Mouse (Mus musculus) cerebellum, adult 2 months (tissue): ENCODE results near the gene Upk3bl. TPM values are rescaled to one million over a fixed set of nuclear protein-coding genes. Genes with fewer than 3 reads are reported as not detected.
A peak's percentile ranks its signal among the peaks of the same experiment; 100 is the strongest.
"Not testable (repeated sequence)": the region's sequence is repeated elsewhere in the genome, so short reads cannot be mapped to it uniquely, and the experiment has no call there.

ENCODE experiments used
- DNase-seq, 2 experiments: peaks; one replicate each; pipeline ENCODE4 v3.0.0; 2021
- H3K27ac ChIP-seq: fragments of 200-500 bp; 2 replicates; pipeline ENCODE4 v1.5.1; 2012; ENCODE audit warnings: low read length, control low read depth, inconsistent platforms; ENCODE audit not compliant: insufficient read depth
- H3K27me3 ChIP-seq: fragments of 200-500 bp; 2 replicates; pipeline ENCODE4 v1.6.1; 2012; ENCODE audit warnings: inconsistent platforms, mild to moderate bottlenecking, low read length, moderate library complexity; ENCODE audit not compliant: control insufficient read depth, insufficient read depth
- H3K4me1 ChIP-seq: fragments of 200-500 bp; 2 replicates; pipeline ENCODE4 v1.6.1; 2011; ENCODE audit warnings: low read length; ENCODE audit not compliant: control insufficient read depth, insufficient read depth
- H3K4me3 ChIP-seq: fragments of 200-500 bp; replicated peaks from 2 replicates; pipeline ENCODE3; 2011; ENCODE audit warnings: mild to moderate bottlenecking, low read depth, low read length, control low read depth; ENCODE audit not compliant: insufficient read depth
- CTCF ChIP-seq: fragments of 200-500 bp; IDR thresholded peaks from 2 replicates; pipeline ENCODE4 v1.5.1; 2011; ENCODE audit warnings: low read depth, mild to moderate bottlenecking, control low read depth, low read length, moderate library complexity, borderline replicate concordance; ENCODE audit not compliant: insufficient read depth
- POLR2A ChIP-seq: fragments of 200-500 bp; IDR thresholded peaks from 2 replicates; pipeline ENCODE4 v1.6.1; 2011; ENCODE audit warnings: low read length, control low read depth, borderline replicate concordance; ENCODE audit not compliant: insufficient read depth
- WGBS: fragments of 180-500 bp; shearing (Covaris S2); methylation state at CpG from one replicate; pipeline ENCODE4 v1.1.7; 2018; 5-methylcytosine and 5-hydroxymethylcytosine counted together
- polyA plus RNA-seq: library from polyadenylated mRNA; depleted of rRNA; stranded (reverse); fragments of >200 nt; gene quantifications from 2 replicates; pipeline ENCODE4 v1.2.3, GENCODE M21; 2012

Gene Upk3bl
- polyA plus RNA-seq, 1 experiment: 1.1 TPM

DNA sequence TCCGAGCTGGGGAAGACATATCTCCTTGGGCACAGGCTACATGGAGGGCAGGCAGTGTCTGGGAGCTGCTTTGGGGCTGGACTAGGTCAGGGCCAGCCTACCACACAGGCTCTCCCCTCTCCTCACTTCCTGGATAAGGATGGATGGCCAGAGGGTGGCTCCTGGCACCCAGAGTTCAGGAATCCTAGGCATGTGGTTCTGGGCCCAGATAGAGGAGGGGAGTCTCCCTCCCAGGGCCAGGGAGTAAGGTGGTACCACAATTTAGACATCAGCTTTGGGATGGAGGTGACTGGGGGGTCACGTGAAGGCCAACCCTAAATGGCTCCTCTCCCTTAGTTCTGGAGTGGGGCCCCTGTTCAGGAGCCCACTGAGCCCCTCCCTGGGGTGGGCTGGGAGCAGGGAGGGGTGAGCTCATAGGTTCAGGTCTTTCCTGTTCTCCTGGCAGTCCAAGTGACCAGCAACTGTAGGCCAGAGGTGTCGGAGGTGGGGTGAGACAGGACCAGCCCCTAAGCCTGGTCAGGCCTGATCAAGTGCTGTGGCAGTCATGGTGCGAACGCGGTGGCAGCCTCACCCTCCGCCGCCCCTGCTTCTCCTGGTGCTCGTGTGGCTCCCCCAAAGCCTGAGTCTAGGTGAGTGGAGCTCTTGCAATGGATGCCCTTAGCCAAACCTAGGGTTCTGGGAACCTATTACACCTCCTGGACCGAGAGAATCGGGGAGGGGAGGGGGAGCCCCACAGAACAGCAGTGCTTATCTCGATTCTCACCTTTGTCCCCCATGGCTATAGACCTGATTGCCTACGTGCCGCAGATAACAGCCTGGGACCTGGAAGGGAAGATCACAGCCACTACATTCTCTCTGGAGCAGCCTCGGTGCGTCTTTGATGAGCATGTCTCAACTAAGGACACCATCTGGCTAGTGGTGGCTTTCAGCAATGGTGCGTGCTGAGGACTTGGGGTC, 15.8 kb upstream of the Upk3bl start, which contains the start of gene Upk3b:
Gene Upk3b, plus strand, starts transcription at position 239 of the 957 bp plus-strand sequence.
- no peak for DNase-seq
- no peaks in the 10 kb centered on the region for H3K4me1 ChIP-seq
- 85% methylated on average over 17 of the region's 17 CpGs for WGBS
- no peaks in the 10 kb centered on the region for H3K27me3 ChIP-seq
- H3K4me3 ChIP-seq: no peak within 1 kb of the TSS
- TF ChIP-seq CTCF: no peak
- no peak within 1 kb of the TSS for H3K27ac ChIP-seq

DNA sequence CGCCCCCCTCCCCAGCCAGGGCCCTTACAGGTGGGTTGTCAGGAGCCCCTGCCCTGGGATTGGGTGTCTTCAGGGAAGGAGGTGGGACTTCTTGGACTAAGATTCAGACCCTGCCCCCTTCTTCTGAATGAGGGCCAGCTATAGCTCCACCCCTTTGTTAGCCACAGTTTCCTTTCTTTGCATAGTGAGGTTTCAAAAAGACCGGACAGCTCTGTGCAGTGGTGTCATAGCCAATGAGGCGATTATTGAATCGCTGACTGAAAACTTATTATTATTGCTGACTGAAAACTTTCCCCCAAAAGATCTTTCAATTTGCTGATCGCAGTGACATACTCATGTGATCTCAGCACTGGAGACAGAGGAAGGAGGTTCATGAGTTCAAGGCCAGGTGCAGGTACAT, 14.1 kb upstream of the Upk3bl start:
- Histone ChIP-seq H3K27ac (no peak overlapping the region), H3K4me1 (no peaks in the 10 kb centered on the region), H3K4me3 (no peak overlapping the region), H3K27me3 (no peaks in the 10 kb centered on the region)
- DNase-seq: no peak
- no peak for TF ChIP-seq POLR2A
- TF ChIP-seq CTCF: no peak
- 51% methylated on average over 5 of the region's 5 CpGs for WGBS

DNA sequence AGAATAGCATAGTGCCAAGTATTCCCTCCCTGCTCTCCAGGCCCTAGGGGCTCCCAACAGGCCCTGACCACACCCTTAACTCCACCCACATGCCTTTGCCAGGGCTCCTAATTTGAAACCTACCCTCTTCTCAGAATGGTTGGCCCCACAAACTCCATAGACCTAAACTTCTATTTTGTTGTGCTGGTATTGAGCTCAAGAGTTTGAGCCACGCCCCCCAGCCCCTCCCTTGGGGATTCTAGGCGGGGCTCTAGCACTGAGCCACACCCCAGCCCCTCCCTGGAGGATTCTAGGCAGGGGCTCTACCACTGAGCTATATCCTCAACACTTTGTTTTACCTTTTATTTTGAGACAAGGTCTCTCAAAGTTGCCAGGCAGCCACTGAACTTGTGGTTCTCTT, 13.0 kb upstream of the Upk3bl start:
- H3K4me1 ChIP-seq: no peaks in the 10 kb centered on the region
- H3K4me3 ChIP-seq: no peak overlapping the region
- H3K27me3 ChIP-seq: no peaks in the 10 kb centered on the region
- DNase-seq: no peak
- TF ChIP-seq POLR2A (no peak), CTCF (no peak)
- no peak overlapping the region for H3K27ac ChIP-seq
- 39% methylated on average over 2 of the region's 2 CpGs for WGBS

DNA sequence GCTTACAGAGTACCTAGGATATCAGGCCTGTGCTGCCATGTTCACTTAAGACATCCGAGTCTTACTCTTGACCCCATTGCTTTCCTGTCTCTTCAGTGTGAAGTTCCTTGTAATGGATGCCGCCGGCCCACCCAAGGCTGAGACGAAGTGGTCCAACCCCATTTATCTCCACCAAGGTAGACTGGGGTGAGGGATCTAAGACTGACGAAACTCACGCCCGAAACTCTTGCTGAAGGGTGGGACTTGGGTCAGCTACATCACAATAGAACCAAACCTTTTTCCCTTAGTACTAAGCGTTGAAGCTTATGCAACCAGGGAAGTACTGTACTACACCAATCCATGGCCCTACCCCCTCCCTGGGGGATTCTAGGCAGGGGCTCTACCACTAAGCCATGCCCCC, 12.6 kb upstream of the Upk3bl start:
- WGBS: 95% methylated on average over 8 of the region's 8 CpGs

DNA sequence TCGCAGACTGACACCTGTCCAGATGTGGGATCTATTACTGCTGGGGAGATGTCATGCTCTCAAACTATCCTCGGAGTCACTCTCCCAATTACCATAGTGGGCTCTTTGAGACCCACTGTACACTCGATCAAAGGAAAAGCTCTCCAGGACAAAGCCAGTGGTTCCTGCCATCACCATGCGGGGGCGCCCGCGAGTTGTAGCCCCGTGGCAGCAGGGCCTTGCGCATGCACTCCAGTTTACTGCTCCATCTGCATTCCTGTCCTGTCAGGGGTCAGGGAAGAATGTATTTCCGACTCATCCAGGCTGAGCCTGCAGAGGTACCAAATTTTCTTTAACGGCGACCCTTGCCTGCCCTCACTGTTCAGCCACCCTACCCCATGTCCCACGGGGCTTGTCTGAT, 9.4 kb upstream of the Upk3bl start:
- Histone ChIP-seq H3K4me1 (no peaks in the 10 kb centered on the region), H3K27ac (no peak overlapping the region), H3K4me3 (no peak overlapping the region), H3K27me3 (no peaks in the 10 kb centered on the region)
- no peak for TF ChIP-seq POLR2A
- TF ChIP-seq CTCF: 0 out of 2 replicates have a peak, but pooled peaks have one; percentile 25
- no peak for DNase-seq
- WGBS: 56% methylated on average over 13 of the region's 13 CpGs

More for the DNA sequence above, 12.6 kb upstream of the Upk3bl start:
- no peak overlapping the region for H3K4me3 ChIP-seq
- H3K4me1 ChIP-seq: no peaks in the 10 kb centered on the region
- H3K27ac ChIP-seq: no peak overlapping the region
- DNase-seq: no peak
- no peak for TF ChIP-seq CTCF
- no peak for TF ChIP-seq POLR2A
- no peaks in the 10 kb centered on the region for H3K27me3 ChIP-seq

DNA sequence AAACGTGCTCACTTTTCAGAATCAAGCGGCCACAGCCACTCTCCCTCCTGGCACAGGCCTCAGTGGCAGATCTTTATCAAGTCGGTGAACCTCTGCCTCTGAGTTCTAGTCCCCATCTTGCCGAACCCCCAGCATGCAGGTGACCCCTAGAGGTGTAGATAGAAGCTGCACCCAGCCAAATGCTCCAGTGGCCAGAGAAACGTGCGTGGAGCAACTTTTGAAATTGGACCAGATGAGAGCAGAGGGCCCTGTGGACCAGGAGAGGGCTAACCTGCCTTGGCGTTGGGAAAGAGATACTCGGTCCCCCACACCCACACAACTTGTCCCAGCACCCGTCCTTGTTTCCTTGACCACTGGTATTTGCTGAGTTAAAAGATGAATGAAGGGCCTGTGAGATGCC, 8.9 kb upstream of the Upk3bl start:
- Histone ChIP-seq H3K27ac (no peak overlapping the region), H3K4me1 (no peaks in the 10 kb centered on the region), H3K27me3 (no peaks in the 10 kb centered on the region), H3K4me3 (no peak overlapping the region)
- DNase-seq: peak in 1 of 2 experiments; percentile 14
- TF ChIP-seq POLR2A: no peak
- peak; percentile 38; the same call in 1 of the 2 replicates for TF ChIP-seq CTCF
- 13% methylated on average over 9 of the region's 9 CpGs for WGBS

DNA sequence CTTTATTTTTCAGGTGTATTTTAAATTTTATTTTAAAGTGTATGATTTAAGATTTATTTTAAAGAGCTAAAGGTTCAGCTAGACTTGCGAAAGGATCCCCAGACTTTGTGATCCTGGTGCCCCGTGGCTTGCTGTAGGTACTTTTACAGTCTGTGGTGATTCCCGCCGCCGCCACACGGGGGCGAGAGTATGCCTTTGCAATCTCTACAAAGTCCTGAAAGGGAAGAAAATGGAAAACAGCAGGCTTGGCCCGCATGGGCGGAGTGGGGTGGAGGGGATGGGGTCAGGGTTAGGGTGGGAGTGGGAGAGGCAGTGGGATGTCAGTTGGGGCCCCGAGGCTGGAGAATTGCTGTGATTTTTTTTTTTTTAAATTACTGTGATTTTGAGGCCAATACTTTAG, 8.3 kb upstream of the Upk3bl start:
- Histone ChIP-seq H3K27ac (no peak overlapping the region), H3K4me1 (no peaks in the 10 kb centered on the region), H3K27me3 (no peaks in the 10 kb centered on the region), H3K4me3 (no peak overlapping the region)
- 3% methylated on average over 10 of the region's 10 CpGs for WGBS
- DNase-seq: peak; percentile 60 to 81
- no peak for TF ChIP-seq POLR2A
- TF ChIP-seq CTCF: peak; percentile 79

DNA sequence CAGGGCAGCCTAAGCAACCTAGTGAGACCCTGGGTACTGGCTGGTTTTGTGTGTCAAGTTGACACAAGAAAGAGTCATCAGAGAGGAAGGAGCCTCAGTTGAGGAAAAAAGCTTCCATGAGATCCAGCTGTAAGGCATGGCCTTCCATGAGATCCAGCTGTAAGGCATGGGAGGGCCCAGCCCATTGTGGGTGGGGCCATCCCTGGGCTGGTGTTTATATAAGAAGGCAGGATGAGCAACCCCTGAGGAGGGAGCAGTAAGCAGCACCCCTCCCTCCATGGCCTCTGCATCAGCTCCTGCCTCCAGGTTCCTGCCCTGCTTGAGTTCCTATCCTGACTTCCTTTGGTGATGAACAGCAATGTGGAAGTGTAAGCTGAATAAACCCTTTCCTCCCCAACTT, 5.8 kb upstream of the Upk3bl start:
- not testable (repeated sequence) for H3K4me1 ChIP-seq, DNase-seq, H3K4me3 ChIP-seq, H3K27me3 ChIP-seq, H3K27ac ChIP-seq
